Mouse (Mus musculus): ENCODE data around the gene Akap2.

DNA sequence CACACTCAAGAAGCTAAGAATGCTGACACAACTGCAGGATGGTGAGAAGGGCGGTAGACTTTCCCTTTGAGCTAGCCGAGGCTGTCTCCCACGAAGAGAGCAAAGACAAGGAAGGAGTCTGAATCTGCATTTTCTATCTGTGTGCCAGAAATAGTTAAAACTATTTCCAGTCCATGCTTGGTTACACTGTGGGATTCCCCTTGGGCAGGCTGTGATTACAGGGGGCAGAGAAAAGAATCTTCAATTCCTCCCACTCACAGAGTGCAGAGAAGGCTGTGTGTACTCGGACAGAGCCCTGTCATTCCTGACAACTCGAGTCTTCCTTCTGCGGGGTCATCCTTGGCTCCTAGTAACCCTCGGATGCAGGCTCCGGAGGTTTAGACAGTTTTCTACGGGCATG, 149.5 kb downstream of the Akap2 start:
- TF ChIP-seq EP300 (IDR thresholded peaks at IDR 0.05; ENCODE audit: low read depth) (no peak), CTCF (IDR thresholded peaks at IDR 0.05; ENCODE audit: low read depth) (no peak)

All from liver, embryonic 14.5 days (tissue).